Mouse (Mus musculus) intestine, embryonic 14.5 days (tissue): Measurements from ENCODE around the gene Copz2. TPM values are rescaled to one million over a fixed set of nuclear protein-coding genes. Genes with fewer than 3 reads are reported as not detected.

ENCODE experiments used
- ATAC-seq: fragments of 200-750 bp; cut with Nextera tagmentation; replicated peaks from 2 replicates; pipeline ENCODE4 v1.8.0; 2017; ENCODE audit warnings: low read depth, moderate number of reproducible peaks, moderate TSS enrichment, moderate library complexity; ENCODE audit not compliant: low FRiP score, low TSS enrichment
- DNase-seq: peaks from one replicate; pipeline ENCODE4 v3.0.0-alpha.2; 2018; ENCODE audit warnings: low spot score
- H3K27ac ChIP-seq: fragments of 300-500 bp; sonication (generic); 2 replicates; pipeline ENCODE4 v1.5.1; 2014; ENCODE audit warnings: low read depth, mild to moderate bottlenecking, control low read depth
- H3K27me3 ChIP-seq: fragments of 300-500 bp; sonication (generic); replicated peaks from 2 replicates; pipeline ENCODE4 v1.6.1; 2014; ENCODE audit warnings: low read length, control low read depth; ENCODE audit not compliant: control insufficient read depth, insufficient read depth
- H3K36me3 ChIP-seq: fragments of 300-500 bp; sonication (generic); 2 replicates; pipeline ENCODE4 v1.6.1; 2014; ENCODE audit warnings: low read length, control low read depth; ENCODE audit not compliant: control insufficient read depth, insufficient read depth
- H3K4me1 ChIP-seq: fragments of 300-500 bp; sonication (generic); replicated peaks from 2 replicates; pipeline ENCODE4 v1.6.1; 2014; ENCODE audit warnings: low read length, control low read depth, mixed read lengths; ENCODE audit not compliant: control insufficient read depth, insufficient read depth
- H3K4me2 ChIP-seq: fragments of 300-500 bp; sonication (generic); 2 replicates; pipeline ENCODE4 v1.6.1; 2014; ENCODE audit warnings: low read length
- H3K4me3 ChIP-seq: fragments of 300-500 bp; sonication (generic); 2 replicates; pipeline ENCODE4 v1.5.1; 2014; ENCODE audit warnings: low read depth, low read length, control low read depth, mixed read lengths
- H3K9ac ChIP-seq: fragments of 300-500 bp; sonication (generic); 2 replicates; pipeline ENCODE4 v1.6.1; 2014; ENCODE audit warnings: mild to moderate bottlenecking, low read length
- H3K9me3 ChIP-seq: fragments of 300-500 bp; sonication (generic); 2 replicates; pipeline ENCODE4 v1.6.1; 2016; ENCODE audit warnings: low read length, control low read depth; ENCODE audit not compliant: control insufficient read depth
- WGBS: fragments of 180-500 bp; shearing (Covaris S2); extraction: QIAGEN DNeasy Blood & Tissue Kit; methylation state at CpG from one replicate; pipeline ENCODE4 v1.1.7; 2014; 5-methylcytosine and 5-hydroxymethylcytosine counted together
- polyA plus RNA-seq: library from polyadenylated mRNA; unstranded; fragments of >200 nt; fragmentation: Nextera tagmentation; extraction: Ambion mirVana; gene quantifications from 2 replicates; pipeline ENCODE4 v1.2.1, GENCODE M21; 2014

Gene Copz2
- polyA plus RNA-seq, 1 experiment from 2014 or later, result 102 TPM

DNA sequence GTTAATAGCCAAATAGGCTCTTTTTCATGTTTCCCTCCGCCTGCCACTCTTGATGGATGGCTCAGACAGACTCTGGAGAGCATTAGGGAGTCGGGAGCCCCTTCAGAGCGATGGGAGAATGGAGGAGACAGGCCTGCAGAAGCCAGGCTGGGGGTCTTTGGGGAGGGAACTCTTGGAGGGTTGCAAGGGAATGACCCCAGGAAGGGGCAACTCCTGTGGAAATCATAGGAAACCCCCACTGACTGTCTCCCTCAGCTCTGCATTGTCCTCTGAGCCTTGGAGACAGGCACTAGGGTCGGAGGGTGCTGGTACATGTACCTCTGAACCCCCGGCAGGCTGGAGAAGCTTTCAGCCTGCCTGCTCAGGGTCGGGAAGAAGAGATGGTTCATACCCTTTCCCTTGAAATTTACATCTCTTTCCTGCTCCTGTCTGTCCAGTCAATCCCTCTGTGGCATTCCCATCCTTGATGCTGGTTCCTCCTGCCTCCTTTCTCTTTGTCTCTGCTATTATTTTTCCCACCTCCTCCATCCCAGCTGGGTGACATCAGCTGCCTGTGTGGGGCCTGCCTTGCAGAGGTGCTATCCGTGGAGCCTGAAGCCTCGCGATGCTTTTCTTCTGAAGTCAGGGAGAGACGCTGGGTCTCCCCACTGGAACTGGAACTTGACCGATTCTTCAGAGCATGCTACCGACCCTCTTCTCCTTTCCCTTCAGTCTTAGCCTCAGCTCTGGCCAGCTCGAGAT is 26.8 kb downstream of the Copz2 start:
- ATAC-seq (no peak), DNase-seq (peak; percentile 74)
- 13% methylated on average over 13 of the region's 13 CpGs for WGBS
- H3K4me3 ChIP-seq, result no peak overlapping the region
- H3K27me3 ChIP-seq, result 0 out of 2 replicates have a peak, but pooled peaks cover 5% of the 10 kb centered on the region
- H3K9ac ChIP-seq, result no peak overlapping the region
- H3K36me3 ChIP-seq, result no peaks in the 10 kb centered on the region
- H3K4me1 ChIP-seq, result peaks cover 35% of the 10 kb centered on the region
- H3K4me2 ChIP-seq, result peak overlapping the region; percentile 53
- peak overlapping the region; percentile 82 for H3K27ac ChIP-seq
- H3K9me3 ChIP-seq, result no peaks in the 10 kb centered on the region

DNA sequence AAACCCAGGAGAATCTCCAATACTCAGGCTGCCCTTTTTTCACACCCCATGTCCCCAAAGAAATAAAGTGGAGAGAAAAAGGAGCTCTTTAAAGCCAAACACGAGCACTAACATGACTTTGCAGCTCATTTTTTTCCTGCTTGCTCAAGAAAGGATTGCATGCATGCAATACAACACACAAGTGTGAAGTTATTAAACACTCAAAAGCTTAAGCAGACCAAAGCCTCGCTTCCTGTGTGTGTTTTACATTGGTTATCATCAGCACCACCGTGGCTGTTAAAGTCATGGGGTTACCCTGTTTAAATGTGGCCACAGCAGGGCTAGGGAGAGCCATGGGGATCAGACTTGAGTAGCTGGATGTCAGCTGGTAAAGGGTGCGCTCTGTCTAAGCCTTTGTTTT is 27.4 kb downstream of the Copz2 start:
- Histone ChIP-seq H3K4me2 (peak overlapping the region; percentile 9; the same call in 1 of the 2 replicates), H3K4me3 (no peak overlapping the region), H3K27ac (peak overlapping the region; percentile 82), H3K4me1 (peaks cover 35% of the 10 kb centered on the region), H3K9me3 (no peaks in the 10 kb centered on the region), H3K36me3 (no peaks in the 10 kb centered on the region), H3K27me3 (0 out of 2 replicates have a peak, but pooled peaks cover 5% of the 10 kb centered on the region), H3K9ac (no peak overlapping the region)
- ATAC-seq, result no peak
- WGBS, result 39% methylated on average over 4 of the region's 4 CpGs
- DNase-seq, result no peak

DNA sequence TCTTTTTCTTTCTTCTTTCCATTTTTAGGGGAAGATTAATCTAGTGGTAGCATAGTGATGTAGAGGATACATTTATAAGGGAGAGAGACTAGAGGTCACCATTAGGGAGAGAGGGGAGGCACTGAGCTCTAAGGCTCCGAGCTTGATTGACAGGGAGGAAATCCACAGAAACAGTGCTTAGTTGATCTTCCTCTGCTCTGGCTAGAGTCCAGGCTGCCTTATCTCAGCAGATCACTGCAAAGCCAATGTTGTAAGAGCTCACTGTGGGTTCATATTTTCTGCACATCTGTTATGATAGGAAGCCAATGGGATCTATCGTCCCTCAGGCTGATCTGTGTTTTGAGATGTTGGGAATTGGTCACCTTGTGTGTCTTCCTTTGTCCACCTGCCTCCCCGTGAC is 29.0 kb downstream of the Copz2 start:
- Histone ChIP-seq H3K9ac (no peak overlapping the region), H3K4me3 (no peak overlapping the region), H3K36me3 (no peaks in the 10 kb centered on the region), H3K4me2 (no peak overlapping the region), H3K27me3 (0 out of 2 replicates have a peak, but pooled peaks cover 5% of the 10 kb centered on the region), H3K9me3 (no peaks in the 10 kb centered on the region), H3K27ac (no peak overlapping the region), H3K4me1 (peaks cover 19% of the 10 kb centered on the region)
- WGBS, result 66% methylated on average over 3 of the region's 3 CpGs
- DNase-seq (no peak), ATAC-seq (no peak)

DNA sequence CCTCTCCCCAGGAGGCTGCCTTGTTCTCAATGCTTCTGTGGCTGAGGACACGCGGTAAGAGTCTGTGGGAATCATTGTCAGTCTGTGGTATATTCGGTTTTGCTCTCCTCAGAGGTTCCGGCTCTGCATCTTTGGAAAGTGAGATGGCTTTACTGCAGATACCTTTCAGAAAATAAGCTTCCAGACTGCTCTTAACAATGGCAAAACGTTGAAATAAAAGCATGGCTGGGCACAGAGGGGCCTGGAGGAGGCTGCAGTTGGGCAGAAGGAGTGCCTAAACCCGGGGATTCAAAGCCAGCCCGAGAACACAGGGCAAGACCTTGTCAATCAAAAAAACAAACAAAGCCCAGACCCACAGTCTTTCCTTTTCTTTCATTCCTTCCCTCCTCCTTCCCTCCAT is 29.7 kb downstream of the Copz2 start:
- no peak for ATAC-seq
- 43% methylated on average over 7 of the region's 7 CpGs for WGBS

DNA sequence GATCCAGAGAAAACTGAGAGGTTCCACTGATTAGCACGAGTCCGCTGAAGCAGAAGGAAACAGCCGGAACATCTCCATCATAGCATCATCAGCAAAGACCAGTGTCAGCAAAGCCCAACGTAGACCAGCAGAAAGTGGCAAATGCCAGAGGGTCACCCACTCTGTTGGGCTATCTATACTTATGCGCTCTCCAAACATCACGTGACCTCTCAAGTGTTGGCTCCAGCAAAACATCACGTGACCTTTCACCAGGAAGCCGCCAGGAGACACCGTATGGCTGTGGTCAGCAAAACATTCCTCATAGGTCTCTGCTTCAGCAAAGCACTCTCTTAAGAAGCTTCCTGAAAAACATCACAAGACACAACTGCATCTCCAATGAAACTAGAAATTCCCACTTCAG is 30.6 kb downstream of the Copz2 start:
- Histone ChIP-seq H3K4me3 (no peak overlapping the region), H3K27ac (no peak overlapping the region), H3K27me3 (0 out of 2 replicates have a peak, but pooled peaks cover 5% of the 10 kb centered on the region), H3K9ac (no peak overlapping the region), H3K4me1 (peaks cover 12% of the 10 kb centered on the region), H3K9me3 (no peaks in the 10 kb centered on the region), H3K4me2 (no peak overlapping the region), H3K36me3 (no peaks in the 10 kb centered on the region)
- DNase-seq (no peak), ATAC-seq (no peak)
- WGBS, result 83% methylated on average over 9 of the region's 9 CpGs

More for the DNA sequence above, 29.7 kb downstream of the Copz2 start:
- Histone ChIP-seq H3K27ac (no peak overlapping the region), H3K4me1 (peaks cover 14% of the 10 kb centered on the region), H3K36me3 (no peaks in the 10 kb centered on the region), H3K27me3 (0 out of 2 replicates have a peak, but pooled peaks cover 5% of the 10 kb centered on the region), H3K4me2 (no peak overlapping the region), H3K9me3 (no peaks in the 10 kb centered on the region), H3K4me3 (no peak overlapping the region), H3K9ac (no peak overlapping the region)
- DNase-seq, result no peak

DNA sequence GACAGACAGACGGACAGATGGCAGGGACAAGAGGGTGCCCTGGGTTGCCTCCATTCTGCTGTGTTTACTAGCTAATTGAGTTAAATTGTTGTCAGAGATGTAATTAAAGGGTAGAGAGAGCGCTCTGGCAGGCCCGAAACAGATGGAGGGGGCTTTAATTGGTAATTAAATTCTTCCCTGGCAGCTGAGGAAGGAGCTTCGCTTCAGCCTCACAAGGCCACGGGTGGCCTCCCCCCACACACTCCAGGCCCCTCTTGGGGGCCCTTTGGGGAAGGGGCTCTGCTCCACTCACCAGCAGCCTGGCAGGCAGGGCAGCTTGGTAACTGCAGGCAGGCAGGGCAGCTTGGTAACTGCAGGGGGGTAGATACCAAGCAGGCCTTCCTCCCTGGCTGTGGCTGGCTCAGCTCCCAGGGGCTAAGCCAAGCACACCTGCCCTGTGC is 36.3 kb downstream of the Copz2 start:
- Histone ChIP-seq H3K27me3 (no peaks in the 10 kb centered on the region), H3K4me3 (no peak overlapping the region), H3K36me3 (no peaks in the 10 kb centered on the region), H3K9me3 (no peaks in the 10 kb centered on the region), H3K9ac (no peak overlapping the region), H3K4me2 (no peak overlapping the region), H3K27ac (peak overlapping the region; percentile 38; the same call in 1 of the 2 replicates), H3K4me1 (no peaks in the 10 kb centered on the region; the same call in 1 of the 2 replicates)
- DNase-seq (no peak), ATAC-seq (peak; percentile 70; the same call in 1 of the 2 replicates)
- 43% methylated on average over 5 of the region's 5 CpGs for WGBS

DNA sequence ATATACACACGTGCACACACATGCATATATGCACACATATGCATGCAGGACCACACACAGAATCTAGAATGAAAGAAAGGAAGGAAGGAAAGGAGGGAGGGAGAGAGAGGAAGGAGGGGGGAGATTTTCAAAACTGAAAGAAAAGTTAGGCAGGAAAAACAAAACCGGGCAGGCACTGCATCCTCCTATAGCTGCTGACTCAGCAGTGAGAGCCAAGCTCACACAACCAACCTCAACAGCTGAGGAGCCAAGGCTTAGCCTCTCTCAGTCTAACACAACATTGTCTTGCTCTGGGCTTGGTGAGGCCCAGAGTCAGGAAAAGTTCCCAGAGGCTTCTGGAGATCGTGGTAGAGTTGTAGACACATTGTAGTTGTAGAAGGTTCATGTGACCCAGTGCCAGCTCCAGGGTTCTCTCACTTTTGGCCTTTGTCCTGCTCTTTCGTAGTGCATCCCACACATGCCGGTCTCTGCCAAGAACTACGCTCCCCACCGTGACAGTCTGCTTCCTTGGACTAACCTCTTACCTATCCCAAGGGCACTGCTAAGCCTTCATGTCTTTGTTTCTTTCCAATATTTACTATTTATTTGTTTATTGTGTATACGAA is 37.4 kb downstream of the Copz2 start:
- no peak for DNase-seq
- WGBS, result 83% methylated on average over 8 of the region's 8 CpGs

DNA sequence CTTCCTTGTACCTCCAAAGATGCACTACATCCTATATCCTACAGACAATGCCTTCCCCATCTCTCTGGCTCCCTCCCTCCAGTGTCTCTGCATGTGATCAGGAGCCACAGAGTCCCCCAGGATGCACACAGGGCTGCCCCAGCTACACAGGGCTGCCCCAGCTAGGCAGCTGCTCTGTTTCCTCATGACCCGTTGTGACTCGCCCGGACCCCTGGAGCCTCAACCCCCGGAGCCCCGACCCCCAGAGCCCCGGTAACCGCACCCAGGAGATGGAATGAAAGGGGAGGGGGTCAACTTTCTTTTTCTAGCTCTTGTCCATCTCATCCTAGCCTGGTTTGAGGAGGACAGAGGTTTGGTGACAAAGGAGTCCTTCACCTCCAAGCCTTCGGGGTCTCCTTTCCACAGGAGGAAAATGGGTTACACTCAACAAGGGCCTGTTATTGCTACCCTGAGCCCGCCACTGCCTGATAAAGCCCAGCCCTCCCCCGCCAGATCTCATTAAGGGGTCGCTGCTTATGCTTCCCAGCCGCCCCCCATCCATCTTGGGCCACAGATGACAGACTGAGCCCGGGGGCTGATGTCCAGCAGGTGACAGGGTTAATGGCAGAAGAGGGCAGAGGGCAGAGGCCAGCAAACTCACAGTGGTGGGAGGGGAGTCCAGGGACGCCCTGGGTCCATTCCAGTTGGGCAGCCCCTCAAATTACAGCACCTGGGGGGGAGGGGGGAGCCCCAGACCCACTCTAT is 42.3 kb downstream of the Copz2 start:
- H3K36me3 ChIP-seq, result no peaks in the 10 kb centered on the region
- H3K9me3 ChIP-seq, result no peaks in the 10 kb centered on the region
- H3K27me3 ChIP-seq, result no peaks in the 10 kb centered on the region
- no peak overlapping the region for H3K9ac ChIP-seq
- H3K27ac ChIP-seq, result no peak overlapping the region
- H3K4me3 ChIP-seq, result no peak overlapping the region
- no peaks in the 10 kb centered on the region for H3K4me1 ChIP-seq
- DNase-seq (no peak), ATAC-seq (no peak)
- WGBS, result 34% methylated on average over 14 of the region's 14 CpGs
- H3K4me2 ChIP-seq, result no peak overlapping the region

More for the DNA sequence above, 37.4 kb downstream of the Copz2 start:
- H3K9ac ChIP-seq, result no peak overlapping the region
- ATAC-seq, result no peak
- no peaks in the 10 kb centered on the region; the same call in 1 of the 2 replicates for H3K4me1 ChIP-seq
- no peak overlapping the region for H3K27ac ChIP-seq
- no peak overlapping the region for H3K4me3 ChIP-seq
- H3K27me3 ChIP-seq, result no peaks in the 10 kb centered on the region
- H3K9me3 ChIP-seq, result no peaks in the 10 kb centered on the region
- no peaks in the 10 kb centered on the region for H3K36me3 ChIP-seq
- H3K4me2 ChIP-seq, result no peak overlapping the region
